In the genomic region with DNA sequence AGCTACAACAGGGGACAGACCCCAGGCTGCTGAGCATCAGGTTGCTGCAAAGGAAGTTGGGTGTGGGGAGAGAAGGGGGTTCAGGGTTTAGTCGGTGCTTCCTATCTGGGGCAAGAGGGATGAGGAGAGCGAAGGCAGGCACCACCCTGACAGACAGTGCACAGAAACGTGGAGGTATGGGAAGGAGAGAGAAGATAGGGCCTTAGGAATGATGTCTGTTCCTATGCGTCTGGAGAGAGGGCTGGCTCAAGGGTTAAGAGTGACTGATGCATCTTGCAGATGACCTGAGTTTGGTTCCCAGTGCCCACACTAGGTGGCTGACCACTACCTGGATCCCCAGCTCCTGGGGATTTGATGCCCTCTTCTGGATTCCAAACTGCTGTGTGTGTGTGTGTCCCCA, we compare ENCODE assay signal across 11 mouse cellular contexts. TPM values are rescaled to one million over a fixed set of nuclear protein-coding genes. Genes with fewer than 3 reads are reported as not detected.
A peak's percentile ranks its signal among the peaks of the same experiment; 100 is the strongest.
DNase-seq lines count a peak whose midpoint lies in the region; ATAC-seq and TF ChIP-seq lines count a peak whose summit lies in the region.
"Had no signal": no experiment of that assay in that cellular context is flagged by ENCODE, and none has a peak within 500 bp of the region (broad histone marks: within the 10 kb centered on the region; RNA-seq: fewer than 3 reads in every experiment).

No protein-coding gene starts in this region.

- H3K9ac ChIP-seq in hindbrain, embryonic 14.5 days: 0 out of 2 replicates have a peak overlapping the region, but pooled peaks have one; percentile 58
- H3K9ac ChIP-seq in midbrain, postnatal 0 days (replicated peaks; ENCODE audit: low read length, poor library complexity, severe bottlenecking): no peak overlapping the region

- no peaks in the 10 kb centered on the region for H3K9me3 ChIP-seq in hindbrain, embryonic 14.5 days (ENCODE audit: control insufficient read depth, low read length)
- no peaks in the 10 kb centered on the region for H3K9me3 ChIP-seq in midbrain, postnatal 0 days (ENCODE audit: low read length)

- no peak for ATAC-seq in hindbrain, embryonic 14.5 days (ENCODE audit: low FRiP score)
- ATAC-seq in midbrain, postnatal 0 days (ENCODE audit: low FRiP score): no peak
- ATAC-seq in erythroid progenitor cell, adult 5-6 weeks (replicated peaks; ENCODE audit: low FRiP score, poor library complexity, severe bottlenecking): no peak

- H3K27me3 ChIP-seq in hindbrain, embryonic 14.5 days (ENCODE audit: control insufficient read depth, insufficient read depth, low read length): peaks cover 16% of the 10 kb centered on the region; the same call in 1 of the 2 replicates
- H3K27me3 ChIP-seq in midbrain, postnatal 0 days (ENCODE audit: insufficient read depth, low read length): no peaks in the 10 kb centered on the region

- peaks cover 8% of the 10 kb centered on the region; the same call in 1 of the 2 replicates for H3K4me1 ChIP-seq in cortical plate, adult 2 months (ENCODE audit: control insufficient read depth, insufficient read depth, low read length)
- H3K4me1 ChIP-seq in hindbrain, embryonic 14.5 days (replicated peaks; ENCODE audit: control insufficient read depth, insufficient read depth, low read length): peaks cover 3% of the 10 kb centered on the region; the same call in 1 of the 2 replicates
- peaks cover 3% of the 10 kb centered on the region; the same call in 1 of the 2 replicates for H3K4me1 ChIP-seq in midbrain, postnatal 0 days (ENCODE audit: insufficient read depth, low read length)

- no peak for TF ChIP-seq POLR2A in cortical plate, adult 2 months (IDR thresholded peaks at IDR 0.05; ENCODE audit: extremely low read depth, insufficient read depth, low read length)

- WGBS in hindbrain, embryonic 14.5 days: 66% methylated on average over 4 of the region's 4 CpGs
- 75% methylated on average over 4 of the region's 4 CpGs for WGBS in midbrain, postnatal 0 days

- 0 out of 2 replicates have a peak, but pooled peaks have one; percentile 7 for TF ChIP-seq CTCF in layer of hippocampus, adult 2 months (conservative IDR thresholded peaks at IDR 0.05)
- no peak for TF ChIP-seq CTCF in cortical plate, adult 2 months (IDR thresholded peaks at IDR 0.05; ENCODE audit: extremely low read depth, insufficient read depth, low read length)
- no peak for TF ChIP-seq CTCF in midbrain, postnatal 0 days (IDR thresholded peaks at IDR 0.05)

- H3K36me3 ChIP-seq in hindbrain, embryonic 14.5 days (replicated peaks; ENCODE audit: control insufficient read depth, insufficient read depth): no peaks in the 10 kb centered on the region
- no peaks in the 10 kb centered on the region for H3K36me3 ChIP-seq in midbrain, postnatal 0 days (ENCODE audit: insufficient read depth, low read length)

- peak overlapping the region; percentile 64 for H3K4me2 ChIP-seq in hindbrain, embryonic 14.5 days (replicated peaks)
- H3K4me2 ChIP-seq in midbrain, postnatal 0 days (ENCODE audit: low read depth, low read length, poor library complexity, severe bottlenecking): peak overlapping the region; percentile 95

- DNase-seq in layer of hippocampus, adult 2 months (ENCODE audit: low spot score in 2 of 2): no peak
- no peak for DNase-seq in layer of hippocampus, adult 18-20 months (ENCODE audit: low spot score in 2 of 2)
- no peak for DNase-seq in hindbrain, embryonic 14.5 days (ENCODE audit: low spot score)
- no peak for DNase-seq in midbrain, postnatal 0 days (ENCODE audit: low spot score)
- DNase-seq in ovary, adult 18-20 months (ENCODE audit: low spot score): no peak
- DNase-seq in urinary bladder, postnatal 36 days (ENCODE audit: low spot score in 2 of 2): no peak
- DNase-seq: cerebellum, adult 8-10 months had no signal

- H3K27ac ChIP-seq in layer of hippocampus, adult 2 months: peak overlapping the region; percentile 99
- no peak overlapping the region for H3K27ac ChIP-seq in cortical plate, adult 2 months (ENCODE audit: insufficient read depth, low read length)
- H3K27ac ChIP-seq in hindbrain, embryonic 14.5 days: no peak overlapping the region
- no peak overlapping the region for H3K27ac ChIP-seq in midbrain, postnatal 0 days (ENCODE audit: low read depth, low read length)

- peak overlapping the region; percentile 58; the same call in 1 of the 2 replicates for H3K4me3 ChIP-seq in layer of hippocampus, adult 2 months
- H3K4me3 ChIP-seq in cortical plate, adult 2 months (ENCODE audit: insufficient read depth, low read length): peak overlapping the region; percentile 39; the same call in 1 of the 2 replicates
- no peak overlapping the region for H3K4me3 ChIP-seq in hindbrain, embryonic 14.5 days (replicated peaks; ENCODE audit: low read length)
- peak overlapping the region; percentile 52; the same call in 1 of the 2 replicates for H3K4me3 ChIP-seq in midbrain, postnatal 0 days (ENCODE audit: low read depth, low read length)

RNA-seq across cellular contexts. Expression of a gene that starts 0.4 kb away (rescaled TPM):
- total RNA-seq in layer of hippocampus, adult 2 months (2021): 10 to 100 TPM; 80.8 to 90.5 TPM
- total RNA-seq in layer of hippocampus, adult 18-20 months (2021): 10 to 100 TPM; 81.9 to 84.3 TPM
- polyA plus RNA-seq in cortical plate, adult 2 months (2012; rRNA removed): 13.5 and 17.7 TPM in 2 replicates
- 8.2 and 9.8 TPM in 2 replicates for polyA plus RNA-seq in hindbrain, embryonic 14.5 days (2014; fragmentation: Nextera tagmentation; extraction: Ambion mirVana)
- 29.9 and 31.9 TPM in 2 replicates for total RNA-seq in midbrain, postnatal 0 days (2014; rRNA removed)
- polyA plus RNA-seq in midbrain, postnatal 0 days (2015; fragmentation: Nextera tagmentation; extraction: Ambion mirVana): 19.9 and 22.5 TPM in 2 replicates
- 5.9 and 6.8 TPM in 2 replicates for total RNA-seq in erythroid progenitor cell, adult 5-6 weeks (2015; ENCODE audit: low replicate concordance)
- total RNA-seq in erythroid progenitor cell, adult 5-6 weeks (2017; ENCODE audit: low replicate concordance): 7.6 and 10.6 TPM in 2 replicates

RNA-seq across cellular contexts. Expression of a gene that starts 13.7 kb away (rescaled TPM):
- total RNA-seq in layer of hippocampus, adult 2 months (2021): not detected
- not detected for total RNA-seq in layer of hippocampus, adult 18-20 months (2021)
- not detected in 2 replicates for polyA plus RNA-seq in cortical plate, adult 2 months (2012; rRNA removed)
- polyA plus RNA-seq in hindbrain, embryonic 14.5 days (2014; fragmentation: Nextera tagmentation; extraction: Ambion mirVana): not detected in 2 replicates
- not detected in 2 replicates for total RNA-seq in midbrain, postnatal 0 days (2014; rRNA removed)
- not detected in 2 replicates for polyA plus RNA-seq in midbrain, postnatal 0 days (2015; fragmentation: Nextera tagmentation; extraction: Ambion mirVana)
- not detected in 2 replicates for total RNA-seq in erythroid progenitor cell, adult 5-6 weeks (2015; ENCODE audit: low replicate concordance)
- not detected in 2 replicates for total RNA-seq in erythroid progenitor cell, adult 5-6 weeks (2017; ENCODE audit: low replicate concordance)
- total RNA-seq: gastrocnemius, adult 8-10 months; left cerebral cortex, postnatal 14 days had no signal

RNA-seq across cellular contexts. Expression of a gene that starts 32.3 kb away (rescaled TPM):
- total RNA-seq in layer of hippocampus, adult 2 months (2021): not detected
- total RNA-seq in layer of hippocampus, adult 18-20 months (2021): not detected
- polyA plus RNA-seq in cortical plate, adult 2 months (2012; rRNA removed): not detected in 2 replicates
- not detected in 2 replicates for polyA plus RNA-seq in hindbrain, embryonic 14.5 days (2014; fragmentation: Nextera tagmentation; extraction: Ambion mirVana)
- not detected in 2 replicates for total RNA-seq in midbrain, postnatal 0 days (2014; rRNA removed)
- not detected in 2 replicates for polyA plus RNA-seq in midbrain, postnatal 0 days (2015; fragmentation: Nextera tagmentation; extraction: Ambion mirVana)
- total RNA-seq in erythroid progenitor cell, adult 5-6 weeks (2015; ENCODE audit: low replicate concordance): not detected in 2 replicates
- not detected in 2 replicates for total RNA-seq in erythroid progenitor cell, adult 5-6 weeks (2017; ENCODE audit: low replicate concordance)
- total RNA-seq: gastrocnemius, adult 8-10 months; left cerebral cortex, postnatal 14 days had no signal

RNA-seq across cellular contexts. Expression of a gene that starts 43.7 kb away (rescaled TPM):
- not detected for total RNA-seq in layer of hippocampus, adult 2 months (2021)
- total RNA-seq in layer of hippocampus, adult 18-20 months (2021): not detected
- polyA plus RNA-seq in cortical plate, adult 2 months (2012; rRNA removed): not detected in 2 replicates
- polyA plus RNA-seq in hindbrain, embryonic 14.5 days (2014; fragmentation: Nextera tagmentation; extraction: Ambion mirVana): not detected in 2 replicates
- total RNA-seq in midbrain, postnatal 0 days (2014; rRNA removed): not detected in 2 replicates
- not detected in 2 replicates for polyA plus RNA-seq in midbrain, postnatal 0 days (2015; fragmentation: Nextera tagmentation; extraction: Ambion mirVana)
- total RNA-seq in erythroid progenitor cell, adult 5-6 weeks (2015; ENCODE audit: low replicate concordance): not detected in 2 replicates
- total RNA-seq in erythroid progenitor cell, adult 5-6 weeks (2017; ENCODE audit: low replicate concordance): not detected in 2 replicates
- total RNA-seq: gastrocnemius, adult 8-10 months; left cerebral cortex, postnatal 14 days had no signal

RNA-seq across cellular contexts. Expression of a gene that starts 58.6 kb away (rescaled TPM):
- total RNA-seq in layer of hippocampus, adult 2 months (2021): 1 to 10 TPM; 3.7 to 5.4 TPM
- total RNA-seq in layer of hippocampus, adult 18-20 months (2021): 1 to 10 TPM; 3.8 to 3.9 TPM
- 4.5 and 5.1 TPM in 2 replicates for polyA plus RNA-seq in cortical plate, adult 2 months (2012; rRNA removed)
- 13.5 and 13.7 TPM in 2 replicates for polyA plus RNA-seq in hindbrain, embryonic 14.5 days (2014; fragmentation: Nextera tagmentation; extraction: Ambion mirVana)
- total RNA-seq in midbrain, postnatal 0 days (2014; rRNA removed): 22.8 and 28.6 TPM in 2 replicates
- polyA plus RNA-seq in midbrain, postnatal 0 days (2015; fragmentation: Nextera tagmentation; extraction: Ambion mirVana): 21.0 and 25.5 TPM in 2 replicates
- not detected in 2 replicates for total RNA-seq in erythroid progenitor cell, adult 5-6 weeks (2015; ENCODE audit: low replicate concordance)
- not detected in 2 replicates for total RNA-seq in erythroid progenitor cell, adult 5-6 weeks (2017; ENCODE audit: low replicate concordance)
- total RNA-seq: gastrocnemius, adult 8-10 months had no signal
